Mouse (Mus musculus) olfactory bulb, adult 2 months (tissue): ENCODE measurements around the gene Nfatc2ip.

Experiments
- CTCF ChIP-seq: fragments of 200-500 bp; IDR thresholded peaks from 2 replicates; pipeline ENCODE4 v1.5.1; 2012; ENCODE audit warnings: low read depth, mild to moderate bottlenecking, low read length, moderate library complexity; ENCODE audit not compliant: insufficient read depth
- POLR2A ChIP-seq: fragments of 200-500 bp; IDR thresholded peaks from 2 replicates; pipeline ENCODE4 v1.6.1; 2012; ENCODE audit warnings: mild to moderate bottlenecking, low read depth, low read length, moderate library complexity; ENCODE audit not compliant: insufficient read depth

DNA sequence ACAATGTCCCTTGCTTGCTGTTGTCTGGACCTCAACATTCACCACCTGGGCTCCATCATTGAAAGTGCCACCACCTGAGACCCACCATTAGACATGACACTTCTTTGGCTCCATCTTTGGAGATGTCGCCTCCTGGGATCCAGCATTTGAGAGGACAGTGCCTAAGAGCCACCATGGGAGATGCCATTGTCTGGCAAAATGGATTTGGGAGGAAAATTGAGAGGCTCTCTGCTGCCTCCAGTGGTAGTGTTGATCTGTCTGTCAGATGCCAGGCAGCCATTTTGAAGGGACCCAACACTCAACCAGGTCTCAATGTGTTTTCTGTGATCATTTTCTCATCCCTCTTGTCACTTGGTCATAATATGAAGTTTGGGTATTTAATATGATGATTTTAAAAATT lies 61.0 kb downstream of the Nfatc2ip start:
- TF ChIP-seq POLR2A (no peak), CTCF (no peak)
